Mouse (Mus musculus) embryonic stem cell, embryonic (primary cell): ENCODE measurements at regions not wholly inside any gene's neighbourhood (a gene's known extent, or its start where the extent isn't known, plus 50 kb on each side); places are given as distances from the start of the nearest gene placed in this dataset.

Experiments used
- CTCF ChIA-PET, 4 experiments: fragments of 300-600 bp in 2 of 4; fragments of 350-600 bp in 2 of 4; sonication (Branson Sonifier 250); formaldehyde crosslinking; loops; one replicate each; lab custom pipeline; 2022; ENCODE audit warnings: inconsistent platforms in 2 of 4; lab: Charles Lee
- POLR2A ChIA-PET, 4 experiments: fragments of 300-600 bp in 2 of 4; fragments of 350-600 bp in 2 of 4; sonication (Branson Sonifier 250); formaldehyde crosslinking; loops; one replicate each; lab custom pipeline; 2022; ENCODE audit warnings: antibody characterized with exemption in 4 of 4, inconsistent platforms in 1 of 4; lab: Charles Lee

- POLR2A ChIA-PET: no interaction called here
- CTCF ChIA-PET: no interaction called here
Observed at GRCm38 (mm10) chr10:122386748-122387147, 61.6 kb upstream of the Avpr1a start.

- POLR2A ChIA-PET: no interaction called here
- CTCF ChIA-PET: no interaction called here
Observed at GRCm38 (mm10) chr10:122379661-122380344, 68.5 kb upstream of the Avpr1a start.

GRCm38 (mm10) chr10:122343291-122343690, 105.0 kb upstream of the Avpr1a start:
- CTCF ChIA-PET: no interaction called here
- POLR2A ChIA-PET: no interaction called here

GRCm38 (mm10) chr10:122342356-122342755, 105.9 kb upstream of the Avpr1a start:
- CTCF ChIA-PET: no interaction called here
- POLR2A ChIA-PET: no interaction called here

GRCm38 (mm10) chr10:122326851-122327250, 121.4 kb upstream of the Avpr1a start:
- ChIA-PET POLR2A (no interaction called here), CTCF (no interaction called here)

GRCm38 (mm10) chr10:122318886-122319285, 129.4 kb upstream of the Avpr1a start:
- CTCF ChIA-PET: no interaction called here
- POLR2A ChIA-PET: interaction anchor here in 1 of 4 experiments (0.9 kb wide), 1 partner anchor 10 kb away, joined by 3 read pairs; no protein-coding TSS in a partner anchor

GRCm38 (mm10) chr10:122310646-122311193, 137.6 kb upstream of the Avpr1a start:
- POLR2A ChIA-PET: no interaction called here
- CTCF ChIA-PET: no interaction called here

GRCm38 (mm10) chr10:122308691-122309090, 139.6 kb upstream of the Avpr1a start:
- ChIA-PET POLR2A (interaction anchor here in 1 of 4 experiments (0.7 kb wide), 1 partner anchor 10 kb away, joined by 3 read pairs; no protein-coding TSS in a partner anchor), CTCF (no interaction called here)

GRCm38 (mm10) chr10:122302259-122302658, 146.0 kb upstream of the Avpr1a start:
- ChIA-PET POLR2A (no interaction called here), CTCF (interaction anchor here in 2 of 4 experiments (0.6 kb wide), 2 partner anchors 182 to 611 kb away, joined by 3 to 5 read pairs; no protein-coding TSS in a partner anchor)

GRCm38 (mm10) chr10:122295921-122296425, 152.3 kb upstream of the Avpr1a start:
- CTCF ChIA-PET: no interaction called here
- POLR2A ChIA-PET: no interaction called here

- ChIA-PET CTCF (no interaction called here), POLR2A (no interaction called here)
Observed at GRCm38 (mm10) chr10:122291611-122292010, 156.7 kb upstream of the Avpr1a start.

GRCm38 (mm10) chr10:122291091-122291490, 157.2 kb upstream of the Avpr1a start:
- CTCF ChIA-PET: no interaction called here
- POLR2A ChIA-PET: no interaction called here

GRCm38 (mm10) chr10:122274885-122275284, 173.4 kb upstream of the Avpr1a start:
- CTCF ChIA-PET: no interaction called here
- POLR2A ChIA-PET: no interaction called here

GRCm38 (mm10) chr10:122274181-122274580, 174.1 kb upstream of the Avpr1a start:
- CTCF ChIA-PET: no interaction called here
- POLR2A ChIA-PET: no interaction called here

GRCm38 (mm10) chr10:122264070-122264469, 166.9 kb upstream of the Rxylt1 start:
- POLR2A ChIA-PET: no interaction called here

GRCm38 (mm10) chr10:122259354-122259753, 162.2 kb upstream of the Rxylt1 start:
- ChIA-PET POLR2A (interaction anchor here in 1 of 4 experiments (0.6 kb wide), 1 partner anchor 424 kb away, joined by 5 read pairs; no protein-coding TSS in a partner anchor), CTCF (no interaction called here)

More at GRCm38 (mm10) chr10:122264070-122264469, 166.9 kb upstream of the Rxylt1 start:
- CTCF ChIA-PET: no interaction called here

- ChIA-PET CTCF (no interaction called here), POLR2A (interaction anchor here in 1 of 4 experiments (0.6 kb wide), 1 partner anchor 425 kb away, joined by 5 read pairs; no protein-coding TSS in a partner anchor)
Observed at GRCm38 (mm10) chr10:122258711-122259110, 161.5 kb upstream of the Rxylt1 start.

- CTCF ChIA-PET: no interaction called here
- POLR2A ChIA-PET: interaction anchor here in 1 of 4 experiments (1.2 kb wide), 1 partner anchor 12 kb away, joined by 3 read pairs; no protein-coding TSS in a partner anchor
Observed at GRCm38 (mm10) chr10:122231818-122232217, 134.6 kb upstream of the Rxylt1 start.

- ChIA-PET POLR2A (interaction anchor here in 1 of 4 experiments (1.2 kb wide), 1 partner anchor 13 kb away, joined by 3 read pairs; no protein-coding TSS in a partner anchor), CTCF (interaction anchor here in 2 of 4 experiments (0.5 to 0.9 kb wide), 2 partner anchors 180 to 1384 kb away, joined by 4 read pairs; no protein-coding TSS in a partner anchor)
Observed at GRCm38 (mm10) chr10:122230746-122231145, 133.6 kb upstream of the Rxylt1 start.

GRCm38 (mm10) chr10:122225679-122226078, 128.5 kb upstream of the Rxylt1 start:
- POLR2A ChIA-PET: no interaction called here
- CTCF ChIA-PET: no interaction called here
